Mouse (Mus musculus) heart, adult 2 months (tissue): ENCODE data around the gene Dppa5a.

ENCODE experiments used
- CTCF ChIP-seq: fragments of 200-600 bp; IDR thresholded peaks from 2 replicates; pipeline ENCODE4 v1.8.1; 2022; ENCODE audit warnings: antibody characterized with exemption, mild to moderate bottlenecking, moderate library complexity
- EP300 ChIP-seq: fragments of 200-500 bp; IDR thresholded peaks from 2 replicates; pipeline ENCODE4 v1.6.1; 2011; ENCODE audit warnings: low read depth, low read length, control low read depth; ENCODE audit not compliant: insufficient read depth

DNA sequence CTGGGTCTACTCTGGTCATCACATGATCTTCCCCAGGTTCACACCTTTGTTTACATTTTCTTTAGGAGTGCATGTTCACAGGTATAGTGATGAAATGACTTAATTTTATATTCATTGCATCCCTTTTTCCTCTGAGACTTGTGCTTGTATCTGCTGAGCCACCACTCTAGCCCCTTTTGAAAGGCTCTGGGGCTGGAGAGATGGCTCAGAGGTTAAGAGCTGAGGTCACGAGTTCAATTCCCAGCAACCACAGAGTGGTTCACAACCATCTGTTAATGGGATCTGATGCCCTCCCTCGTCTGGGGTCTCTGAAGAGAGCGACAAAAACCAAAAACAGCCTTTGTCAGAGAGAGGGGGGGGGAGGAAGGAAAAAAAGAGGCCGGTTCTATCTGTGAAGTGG is 7.5 kb upstream of the Dppa5a start:
- TF ChIP-seq CTCF (no peak), EP300 (no peak)
